Mouse (Mus musculus) stomach, embryonic 14.5 days (tissue): ENCODE measurements at regions not wholly inside any gene's neighbourhood (a gene's known extent, or its start where the extent isn't known, plus 50 kb on each side); places are given as distances from the start of the nearest gene placed in this dataset.

Source experiments
- ATAC-seq: fragments of 200-750 bp; cut with Nextera tagmentation; 2 replicates; pipeline ENCODE4 v1.8.0; 2017; ENCODE audit warnings: low read depth, moderate TSS enrichment; ENCODE audit not compliant: insufficient number of reproducible peaks, insufficient read depth, low FRiP score
- H3K27ac ChIP-seq: fragments of 300-500 bp; sonication (generic); 2 replicates; pipeline ENCODE4 v1.5.1; 2014; ENCODE audit warnings: mild to moderate bottlenecking, low read length, moderate library complexity, mixed read lengths
- H3K27me3 ChIP-seq: fragments of 300-500 bp; sonication (generic); 2 replicates; pipeline ENCODE4 v1.6.1; 2014; ENCODE audit warnings: low read length, control low read depth, mixed read lengths; ENCODE audit not compliant: control insufficient read depth, insufficient read depth
- H3K36me3 ChIP-seq: fragments of 300-500 bp; sonication (generic); 2 replicates; pipeline ENCODE4 v1.6.1; 2014; ENCODE audit warnings: mild to moderate bottlenecking, control low read depth, low read length, moderate library complexity, mixed read lengths; ENCODE audit not compliant: control insufficient read depth, insufficient read depth
- H3K4me1 ChIP-seq: fragments of 300-500 bp; sonication (generic); 2 replicates; pipeline ENCODE4 v1.6.1; 2014; ENCODE audit warnings: low read length, control low read depth, mixed read lengths; ENCODE audit not compliant: control insufficient read depth, insufficient read depth
- H3K4me2 ChIP-seq: fragments of 300-500 bp; sonication (generic); replicated peaks from 2 replicates; pipeline ENCODE4 v1.6.1; 2014; ENCODE audit warnings: low read depth, low read length, control low read depth
- H3K4me3 ChIP-seq: fragments of 300-500 bp; sonication (generic); 2 replicates; pipeline ENCODE4 v1.5.1; 2014; ENCODE audit warnings: low read depth, low read length, control low read depth
- H3K9ac ChIP-seq: fragments of 300-500 bp; sonication (generic); replicated peaks from 2 replicates; pipeline ENCODE4 v1.6.1; 2014; ENCODE audit warnings: low read depth, mild to moderate bottlenecking, control low read depth, low read length, moderate library complexity, mixed read lengths
- H3K9me3 ChIP-seq: fragments of 300-500 bp; sonication (generic); 2 replicates; pipeline ENCODE4 v1.6.1; 2016; ENCODE audit warnings: low read depth, low read length, control low read depth; ENCODE audit not compliant: control insufficient read depth
- WGBS: fragments of 180-500 bp; shearing (Covaris S2); extraction: QIAGEN DNeasy Blood & Tissue Kit; methylation state at CpG from one replicate; pipeline ENCODE4 v1.1.7; 2014; 5-methylcytosine and 5-hydroxymethylcytosine counted together

GRCm38 (mm10) chr13:37541674-37542073 lies 196.7 kb downstream of the Ly86 start:
- Histone ChIP-seq H3K4me3 (no peak overlapping the region), H3K4me2 (0 out of 2 replicates have a peak overlapping the region, but pooled peaks have one; percentile 3), H3K9me3 (no peaks in the 10 kb centered on the region), H3K36me3 (no peaks in the 10 kb centered on the region), H3K9ac (no peak overlapping the region), H3K27me3 (no peaks in the 10 kb centered on the region), H3K27ac (no peak overlapping the region), H3K4me1 (0 out of 2 replicates have a peak, but pooled peaks cover 4% of the 10 kb centered on the region)
- ATAC-seq: peak; percentile 46; the same call in 1 of the 2 replicates
- WGBS: 12% methylated on average over 6 of the region's 6 CpGs

DNA sequence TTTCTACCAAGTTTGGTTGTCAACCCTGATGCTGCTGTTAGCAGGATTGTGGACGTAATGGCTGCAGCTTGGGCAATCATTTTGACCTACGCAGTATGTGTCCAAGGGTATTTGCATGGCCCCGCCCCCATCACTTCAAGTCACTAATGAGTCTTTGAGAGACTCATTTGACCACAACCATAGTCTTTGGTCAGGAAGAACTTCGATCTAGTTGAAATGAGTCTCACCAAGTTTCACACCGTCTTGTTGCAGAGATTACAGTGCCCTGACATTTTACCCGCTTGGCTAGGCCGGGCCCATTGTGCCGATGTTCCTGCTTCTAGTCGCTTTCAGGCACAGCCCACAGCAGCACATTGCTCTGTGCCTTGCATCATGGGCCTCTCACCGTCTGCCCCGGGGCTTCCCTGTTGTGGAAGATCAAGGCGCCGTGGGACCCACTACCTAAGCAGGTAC lies 197.8 kb downstream of the Ly86 start:
- 89% methylated on average over 13 of the region's 13 CpGs for WGBS
- H3K27me3 ChIP-seq: no peaks in the 10 kb centered on the region
- ATAC-seq: no peak

GRCm38 (mm10) chr13:37543788-37544187 lies 198.8 kb downstream of the Ly86 start:
- no peaks in the 10 kb centered on the region for H3K9me3 ChIP-seq
- H3K36me3 ChIP-seq: no peaks in the 10 kb centered on the region
- WGBS: 87% methylated on average over 3 of the region's 3 CpGs
- H3K27me3 ChIP-seq: no peaks in the 10 kb centered on the region
- ATAC-seq: no peak
- 0 out of 2 replicates have a peak, but pooled peaks cover 4% of the 10 kb centered on the region for H3K4me1 ChIP-seq
- H3K4me3 ChIP-seq: no peak overlapping the region
- no peak overlapping the region for H3K27ac ChIP-seq
- no peak overlapping the region for H3K4me2 ChIP-seq
- no peak overlapping the region for H3K9ac ChIP-seq

More for the DNA sequence above, 197.8 kb downstream of the Ly86 start:
- 0 out of 2 replicates have a peak, but pooled peaks cover 4% of the 10 kb centered on the region for H3K4me1 ChIP-seq
- no peaks in the 10 kb centered on the region for H3K9me3 ChIP-seq
- no peak overlapping the region for H3K27ac ChIP-seq
- no peak overlapping the region for H3K4me2 ChIP-seq
- H3K4me3 ChIP-seq: no peak overlapping the region
- H3K36me3 ChIP-seq: no peaks in the 10 kb centered on the region
- no peak overlapping the region for H3K9ac ChIP-seq

- WGBS: 94% methylated on average over 2 of the region's 2 CpGs
- H3K9ac ChIP-seq: no peak overlapping the region
- no peaks in the 10 kb centered on the region for H3K36me3 ChIP-seq
- no peaks in the 10 kb centered on the region for H3K9me3 ChIP-seq
- H3K27ac ChIP-seq: no peak overlapping the region
- 0 out of 2 replicates have a peak, but pooled peaks cover 4% of the 10 kb centered on the region for H3K4me1 ChIP-seq
- H3K4me3 ChIP-seq: no peak overlapping the region
- H3K4me2 ChIP-seq: no peak overlapping the region
- no peak for ATAC-seq
- no peaks in the 10 kb centered on the region for H3K27me3 ChIP-seq
Measured at GRCm38 (mm10) chr13:37544696-37545095, 199.7 kb downstream of the Ly86 start.

DNA sequence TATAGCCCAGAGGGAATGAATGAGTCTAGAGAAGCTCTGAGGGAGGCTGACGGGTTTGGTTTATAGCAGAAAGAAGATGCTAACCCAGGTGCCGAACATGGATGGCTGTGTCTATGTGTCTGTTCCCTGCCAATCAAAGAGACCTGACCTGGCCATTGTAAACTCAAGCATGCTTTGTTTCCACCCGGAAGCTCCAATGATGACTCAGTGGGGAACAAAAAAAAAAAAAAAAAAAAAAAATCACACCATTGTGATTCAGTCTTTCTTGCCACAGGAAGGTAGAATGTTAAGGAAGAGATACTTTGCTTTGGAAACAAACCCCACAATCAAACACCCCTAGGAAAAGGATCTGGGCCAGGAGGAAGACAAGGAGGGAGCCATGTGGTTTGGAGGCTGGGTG lies 201.5 kb downstream of the Ly86 start:
- WGBS: 73% methylated on average over 3 of the region's 3 CpGs
- Histone ChIP-seq H3K9me3 (no peaks in the 10 kb centered on the region), H3K9ac (no peak overlapping the region), H3K4me3 (no peak overlapping the region), H3K36me3 (no peaks in the 10 kb centered on the region), H3K27me3 (no peaks in the 10 kb centered on the region), H3K27ac (0 out of 2 replicates have a peak overlapping the region, but pooled peaks have one; percentile 21), H3K4me1 (no peaks in the 10 kb centered on the region), H3K4me2 (no peak overlapping the region)
- ATAC-seq: no peak

GRCm38 (mm10) chr13:37550584-37550983 lies 205.6 kb downstream of the Ly86 start:
- 78% methylated on average over 4 of the region's 4 CpGs for WGBS
- Histone ChIP-seq H3K36me3 (no peaks in the 10 kb centered on the region), H3K27ac (no peak overlapping the region), H3K9me3 (no peaks in the 10 kb centered on the region), H3K4me3 (no peak overlapping the region), H3K4me2 (no peak overlapping the region), H3K27me3 (no peaks in the 10 kb centered on the region), H3K9ac (no peak overlapping the region), H3K4me1 (no peaks in the 10 kb centered on the region)
- ATAC-seq: no peak

DNA sequence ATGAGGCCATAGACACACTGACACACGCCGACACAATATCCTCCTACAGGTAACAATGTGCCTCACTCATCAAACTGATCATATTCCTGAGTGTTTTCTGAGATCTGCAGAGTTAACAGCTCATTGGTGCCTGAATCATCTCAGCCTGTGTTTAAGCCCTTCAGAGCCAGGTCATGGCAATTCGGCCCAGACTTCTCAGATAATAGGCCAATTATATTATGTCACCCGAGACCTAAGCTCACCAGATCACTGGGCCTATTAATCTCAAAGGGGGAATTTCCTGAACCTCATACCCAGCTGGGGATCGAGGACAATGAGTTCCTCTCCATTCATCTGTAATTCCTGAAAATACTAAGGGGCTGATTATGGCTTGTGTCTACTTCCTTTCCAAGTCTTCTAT lies 208.4 kb downstream of the Ly86 start:
- Histone ChIP-seq H3K36me3 (no peaks in the 10 kb centered on the region), H3K4me3 (no peak overlapping the region), H3K4me1 (no peaks in the 10 kb centered on the region), H3K4me2 (no peak overlapping the region), H3K9me3 (no peaks in the 10 kb centered on the region), H3K27me3 (no peaks in the 10 kb centered on the region), H3K9ac (no peak overlapping the region), H3K27ac (no peak overlapping the region)
- ATAC-seq: no peak
- 69% methylated on average over 5 of the region's 5 CpGs for WGBS

GRCm38 (mm10) chr13:37557183-37557582 lies 212.2 kb downstream of the Ly86 start:
- no peaks in the 10 kb centered on the region for H3K36me3 ChIP-seq
- H3K9ac ChIP-seq: no peak overlapping the region
- H3K4me1 ChIP-seq: peaks cover 9% of the 10 kb centered on the region; the same call in 1 of the 2 replicates
- no peaks in the 10 kb centered on the region for H3K27me3 ChIP-seq
- no peak overlapping the region for H3K4me3 ChIP-seq
- H3K9me3 ChIP-seq: no peaks in the 10 kb centered on the region
- no peak overlapping the region for H3K4me2 ChIP-seq
- no peak overlapping the region for H3K27ac ChIP-seq
- peak; percentile 71 for ATAC-seq
- WGBS: 49% methylated on average over 8 of the region's 8 CpGs

- Histone ChIP-seq H3K27me3 (no peaks in the 10 kb centered on the region), H3K4me2 (no peak overlapping the region), H3K4me3 (no peak overlapping the region), H3K36me3 (no peaks in the 10 kb centered on the region), H3K9ac (no peak overlapping the region), H3K27ac (no peak overlapping the region), H3K9me3 (no peaks in the 10 kb centered on the region), H3K4me1 (peaks cover 11% of the 10 kb centered on the region; the same call in 1 of the 2 replicates)
- no peak for ATAC-seq
- WGBS: 79% methylated on average over 5 of the region's 5 CpGs
Measured at GRCm38 (mm10) chr13:37557766-37558165, 212.8 kb downstream of the Ly86 start.
